In the genomic region with DNA sequence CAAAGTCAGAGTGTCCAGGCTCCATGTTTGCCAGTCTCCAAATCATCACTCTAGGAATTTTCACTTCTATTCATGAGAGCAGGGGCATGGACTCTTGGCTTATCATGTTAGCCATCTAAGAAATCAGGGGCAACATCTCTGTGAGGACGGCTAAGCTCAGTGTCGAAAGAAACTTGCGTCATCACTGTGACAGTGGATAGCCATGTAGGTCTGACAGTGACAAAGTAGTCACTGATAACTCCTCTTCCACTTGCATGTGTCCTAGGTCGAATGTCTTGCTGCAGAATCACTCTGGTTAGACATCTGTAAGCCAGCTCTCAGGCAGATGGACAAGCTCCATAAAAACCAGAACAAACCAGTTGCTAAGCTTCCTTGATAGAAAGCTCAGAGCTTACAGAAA, we compare ENCODE assay signal across 39 mouse cellular contexts. TPM values are rescaled to one million over a fixed set of nuclear protein-coding genes. Genes with fewer than 3 reads are reported as not detected.
A peak's percentile ranks its signal among the peaks of the same experiment; 100 is the strongest.
DNase-seq lines count a peak whose midpoint lies in the region; ATAC-seq lines count a peak whose summit lies in the region.
"Had no signal": no experiment of that assay in that cellular context is flagged by ENCODE, and none has a peak within 500 bp of the region (broad histone marks: within the 10 kb centered on the region; RNA-seq: fewer than 3 reads in every experiment).

No protein-coding gene starts in this region.

- no peak overlapping the region for H3K9ac ChIP-seq in liver, embryonic 16.5 days (ENCODE audit: low read depth, low read length)
- H3K9ac ChIP-seq in midbrain, embryonic 15.5 days = no peak overlapping the region
- H3K9ac ChIP-seq: embryonic facial prominence, embryonic 15.5 days; forebrain, embryonic 13.5 days; heart, embryonic 15.5 days; hindbrain, embryonic 12.5 days; intestine, embryonic 15.5 days; limb, embryonic 12.5 days; liver, embryonic 14.5 days; midbrain, embryonic 12.5 days; neural tube, embryonic 13.5 days had no signal

- H3K4me2 ChIP-seq in liver, embryonic 16.5 days (ENCODE audit: low read depth, low read length) = no peak overlapping the region
- no peak overlapping the region for H3K4me2 ChIP-seq in midbrain, embryonic 15.5 days
- H3K4me2 ChIP-seq: embryonic facial prominence, embryonic 15.5 days; forebrain, embryonic 13.5 days; heart, embryonic 15.5 days; hindbrain, embryonic 12.5 days; intestine, embryonic 15.5 days; limb, embryonic 12.5 days; midbrain, embryonic 12.5 days; neural tube, embryonic 13.5 days had no signal

- H3K27me3 ChIP-seq in liver, embryonic 16.5 days (ENCODE audit: control insufficient read depth, insufficient read depth, low read depth, low read length) = no peaks in the 10 kb centered on the region
- no peaks in the 10 kb centered on the region for H3K27me3 ChIP-seq in midbrain, embryonic 10.5 days (ENCODE audit: low read depth, poor library complexity, severe bottlenecking)
- no peaks in the 10 kb centered on the region for H3K27me3 ChIP-seq in midbrain, embryonic 15.5 days (replicated peaks)
- H3K27me3 ChIP-seq: embryonic facial prominence, embryonic 15.5 days; forebrain, embryonic 13.5 days; heart, embryonic 15.5 days; hindbrain, embryonic 12.5 days; intestine, embryonic 15.5 days; limb, embryonic 12.5 days; midbrain, embryonic 12.5 days; neural tube, embryonic 13.5 days had no signal

- no peaks in the 10 kb centered on the region; the same call in 1 of the 2 replicates for H3K4me1 ChIP-seq in liver, embryonic 16.5 days (ENCODE audit: control insufficient read depth, low read depth, low read length)
- no peaks in the 10 kb centered on the region for H3K4me1 ChIP-seq in midbrain, embryonic 10.5 days
- no peaks in the 10 kb centered on the region for H3K4me1 ChIP-seq in midbrain, embryonic 15.5 days
- H3K4me1 ChIP-seq: embryonic facial prominence, embryonic 15.5 days; forebrain, embryonic 13.5 days; heart, embryonic 15.5 days; hindbrain, embryonic 12.5 days; intestine, embryonic 15.5 days; limb, embryonic 12.5 days; midbrain, embryonic 12.5 days; neural tube, embryonic 13.5 days had no signal

- no peak overlapping the region for H3K4me3 ChIP-seq in liver, embryonic 16.5 days (ENCODE audit: low read depth, low read length)
- no peak overlapping the region for H3K4me3 ChIP-seq in midbrain, embryonic 10.5 days
- no peak overlapping the region for H3K4me3 ChIP-seq in midbrain, embryonic 15.5 days
- H3K4me3 ChIP-seq: embryonic facial prominence, embryonic 10.5 days; embryonic facial prominence, embryonic 15.5 days; forebrain, embryonic 13.5 days; heart, embryonic 10.5 days; heart, embryonic 15.5 days; hindbrain, embryonic 12.5 days; intestine, embryonic 15.5 days; layer of hippocampus, adult 2 months; left cerebral cortex, adult 2 months; limb, embryonic 12.5 days; midbrain, embryonic 12.5 days; neural tube, embryonic 13.5 days had no signal

- no peaks in the 10 kb centered on the region for H3K36me3 ChIP-seq in liver, embryonic 16.5 days (ENCODE audit: control insufficient read depth, insufficient read depth)
- H3K36me3 ChIP-seq in midbrain, embryonic 10.5 days = no peaks in the 10 kb centered on the region
- no peaks in the 10 kb centered on the region for H3K36me3 ChIP-seq in midbrain, embryonic 15.5 days (replicated peaks)
- H3K36me3 ChIP-seq: embryonic facial prominence, embryonic 10.5 days; embryonic facial prominence, embryonic 15.5 days; G1E; heart, embryonic 10.5 days; heart, embryonic 15.5 days; hindbrain, embryonic 12.5 days; intestine, embryonic 15.5 days; limb, embryonic 12.5 days; midbrain, embryonic 12.5 days; neural tube, embryonic 13.5 days had no signal

- no peaks in the 10 kb centered on the region for H3K9me3 ChIP-seq in liver, embryonic 16.5 days (replicated peaks; ENCODE audit: control insufficient read depth, low read length)
- no peaks in the 10 kb centered on the region for H3K9me3 ChIP-seq in midbrain, embryonic 10.5 days (replicated peaks)
- no peaks in the 10 kb centered on the region for H3K9me3 ChIP-seq in midbrain, embryonic 15.5 days
- H3K9me3 ChIP-seq: embryonic facial prominence, embryonic 10.5 days; embryonic facial prominence, embryonic 15.5 days; forebrain, embryonic 13.5 days; G1E; heart, embryonic 10.5 days; heart, embryonic 15.5 days; hindbrain, embryonic 12.5 days; intestine, embryonic 15.5 days; limb, embryonic 12.5 days; midbrain, embryonic 12.5 days; neural tube, embryonic 13.5 days had no signal

- H3K27ac ChIP-seq in liver, embryonic 16.5 days (ENCODE audit: low read length) = no peak overlapping the region
- no peak overlapping the region for H3K27ac ChIP-seq in midbrain, embryonic 10.5 days (replicated peaks)
- H3K27ac ChIP-seq in midbrain, embryonic 15.5 days = no peak overlapping the region
- H3K27ac ChIP-seq: embryonic facial prominence, embryonic 10.5 days; embryonic facial prominence, embryonic 15.5 days; forebrain, embryonic 13.5 days; heart, embryonic 10.5 days; heart, embryonic 15.5 days; hindbrain, embryonic 12.5 days; hindbrain, postnatal 0 days; intestine, embryonic 15.5 days; layer of hippocampus, adult 2 months; left cerebral cortex, adult 2 months; limb, embryonic 12.5 days; liver, embryonic 14.5 days; midbrain, embryonic 12.5 days; neural tube, embryonic 13.5 days had no signal

- 0 out of 2 replicates have a peak, but pooled peaks have one; percentile 41 for ATAC-seq in liver, embryonic 16.5 days (ENCODE audit: low read depth)
- no peak for ATAC-seq in midbrain, embryonic 15.5 days (replicated peaks)
- ATAC-seq: forebrain, embryonic 13.5 days; hindbrain, postnatal 0 days; intestine, embryonic 15.5 days had no signal

- WGBS in liver, embryonic 16.5 days (ENCODE audit: insufficient replicate concordance) = 35% methylated on average over 4 of the region's 4 CpGs
- WGBS in midbrain, embryonic 10.5 days = 91% methylated on average over 4 of the region's 4 CpGs
- 94% methylated on average over 4 of the region's 4 CpGs for WGBS in midbrain, embryonic 15.5 days

- peak; percentile 81 for DNase-seq in adrenal gland, adult 2 months
- no peak for DNase-seq in adrenal gland, postnatal 4 days (ENCODE audit: low spot score in 2 of 2)
- no peak for DNase-seq in liver
- DNase-seq in midbrain, embryonic 10.5 days (ENCODE audit: low spot score) = peak; percentile 4
- DNase-seq in gastrocnemius, postnatal 10 days = no peak
- DNase-seq: cerebellum, adult 18-20 months; cerebellum, postnatal 10 days; gastrocnemius, postnatal 14 days; heart, postnatal 36 days; kidney, adult 2 months; kidney, postnatal 36 days; lung, postnatal 14 days; right cerebral cortex, postnatal 25 days; spleen, adult 18-20 months; thymus, postnatal 14 days had no signal

RNA-seq across cellular contexts. Expression of a gene that starts 1.8 kb away (rescaled TPM):
- total RNA-seq in adrenal gland, adult 2 months (2021) = 1,000 to 10,000 TPM; 1,828 to 8,328 TPM
- polyA plus RNA-seq in adrenal gland, adult 2 months (2012; rRNA removed) = 1,650 and 3,116 TPM in 2 replicates
- 1,000 to 10,000 TPM; 4,514 to 5,007 TPM for total RNA-seq in adrenal gland, postnatal 4 days (2021)
- 101 and 138 TPM in 2 replicates for polyA plus RNA-seq in liver, embryonic 16.5 days (2015; fragmentation: Nextera tagmentation; extraction: Ambion mirVana)
- 0.14 TPM in 1 of 2 replicates, not detected in the other for polyA plus RNA-seq in midbrain, embryonic 10.5 days (2016; fragmentation: Nextera tagmentation; extraction: Ambion mirVana)
- polyA plus RNA-seq in midbrain, embryonic 15.5 days (2015; fragmentation: Nextera tagmentation; extraction: Ambion mirVana) = 1.1 TPM in 2 replicates
- 10 to 100 TPM; 24.6 to 58.4 TPM for total RNA-seq in gastrocnemius, postnatal 10 days (2021)
- total RNA-seq: common myeloid progenitor, adult 5-6 weeks; granulocyte monocyte progenitor cell, adult 5-6 weeks had no signal
- polyA plus RNA-seq: embryonic facial prominence, embryonic 10.5 days; G1E had no signal

RNA-seq across cellular contexts. Expression of a gene that starts 45.0 kb away (rescaled TPM):
- total RNA-seq in adrenal gland, adult 2 months (2021) = 10 to 100 TPM in 1 of 2 experiments, 1 to 10 TPM in 1; 8.4 to 61.8 TPM
- 3.9 and 4.4 TPM in 2 replicates for polyA plus RNA-seq in adrenal gland, adult 2 months (2012; rRNA removed)
- 10 to 100 TPM; 22.2 to 29.2 TPM for total RNA-seq in adrenal gland, postnatal 4 days (2021)
- polyA plus RNA-seq in liver, embryonic 16.5 days (2015; fragmentation: Nextera tagmentation; extraction: Ambion mirVana) = 0.27 and 0.37 TPM in 2 replicates
- polyA plus RNA-seq in midbrain, embryonic 10.5 days (2016; fragmentation: Nextera tagmentation; extraction: Ambion mirVana) = 0.25 TPM in 1 of 2 replicates, not detected in the other
- 1.2 and 1.4 TPM in 2 replicates for polyA plus RNA-seq in midbrain, embryonic 15.5 days (2015; fragmentation: Nextera tagmentation; extraction: Ambion mirVana)
- total RNA-seq in gastrocnemius, postnatal 10 days (2021) = under 1 TPM; 0.20 to 0.28 TPM
- total RNA-seq: common myeloid progenitor, adult 5-6 weeks; granulocyte monocyte progenitor cell, adult 5-6 weeks; left cerebral cortex, postnatal 25 days; megakaryocyte, adult 5-6 weeks had no signal
- polyA plus RNA-seq: embryonic facial prominence, embryonic 10.5 days; forebrain, embryonic 13.5 days; G1E had no signal

RNA-seq across cellular contexts. Expression of a gene that starts 50.5 kb away (rescaled TPM):
- not detected for total RNA-seq in adrenal gland, adult 2 months (2021)
- polyA plus RNA-seq in adrenal gland, adult 2 months (2012; rRNA removed) = not detected in 2 replicates
- total RNA-seq in adrenal gland, postnatal 4 days (2021) = not detected
- polyA plus RNA-seq in liver, embryonic 16.5 days (2015; fragmentation: Nextera tagmentation; extraction: Ambion mirVana) = not detected in 2 replicates
- not detected in 2 replicates for polyA plus RNA-seq in midbrain, embryonic 10.5 days (2016; fragmentation: Nextera tagmentation; extraction: Ambion mirVana)
- 0.13 TPM in 1 of 2 replicates, not detected in the other for polyA plus RNA-seq in midbrain, embryonic 15.5 days (2015; fragmentation: Nextera tagmentation; extraction: Ambion mirVana)
- not detected for total RNA-seq in gastrocnemius, postnatal 10 days (2021)
- total RNA-seq: common myeloid progenitor, adult 5-6 weeks; gastrocnemius, postnatal 14 days; granulocyte monocyte progenitor cell, adult 5-6 weeks; heart, postnatal 36 days; hindbrain, postnatal 0 days; layer of hippocampus, adult 2 months; layer of hippocampus, postnatal 14 days; left cerebral cortex, adult 2 months; left cerebral cortex, postnatal 25 days; megakaryocyte, adult 5-6 weeks had no signal
- polyA plus RNA-seq: brain, embryonic 14.5 days; embryonic facial prominence, embryonic 10.5 days; forebrain, embryonic 13.5 days; G1E; heart, embryonic 10.5 days; heart, embryonic 15.5 days; hindbrain, embryonic 12.5 days; hindbrain, postnatal 0 days; kidney, embryonic 16.5 days; limb, embryonic 12.5 days; liver, embryonic 14.5 days; midbrain, embryonic 12.5 days had no signal

Comparison
In these comparisons a context has a peak if more than half of its experiments do, and no peak if none do; other contexts are left out.
1. DNase-seq: peak in adrenal gland, adult 2 months (single experiment) and midbrain, embryonic 10.5 days (single experiment); none in adrenal gland, postnatal 4 days (0 of 2), liver (single experiment) and gastrocnemius, postnatal 10 days (single experiment).
2. RNA of a gene that starts 1.8 kb away (polyA plus RNA-seq): 1,650 to 3,116 TPM in adrenal gland, adult 2 months and 101 to 138 TPM in liver, embryonic 16.5 days; 1.1 TPM in midbrain, embryonic 15.5 days and 0.14 TPM in midbrain, embryonic 10.5 days; every median in the first group is over 10 times any median in the second.